Mouse (Mus musculus) left cerebral cortex, postnatal 36 days (tissue): ENCODE measurements around the gene Tmprss3. TPM values are rescaled to one million over a fixed set of nuclear protein-coding genes. Genes with fewer than 3 reads are reported as not detected.

Experiments used
- DNase-seq, 2 experiments: peaks; one replicate each; pipeline ENCODE4 v3.0.0; 2021 to 2022; ENCODE audit warnings: low spot score in 2 of 2, mixed read lengths in 1 of 2
- intact Hi-C: fragments of 180-260 bp; cut with DNase I; formaldehyde crosslinking; loops from one replicate; pipeline ENCODE4 v1.15.1; 2025
- total RNA-seq, 2 experiments: library from RNA; stranded (reverse); gene quantifications; 2 replicates each; pipeline ENCODE4 v1.2.3; 2021

Tmprss3 gene
- not detected for total RNA-seq

- no peak for DNase-seq
- intact Hi-C loops, result no loop called here
Observed at GRCm38 (mm10) chr17:31198877-31199276, at the start of gene Tmprss3. Gene Tmprss3, minus strand, starts transcription at chr17:31198977.

DNA sequence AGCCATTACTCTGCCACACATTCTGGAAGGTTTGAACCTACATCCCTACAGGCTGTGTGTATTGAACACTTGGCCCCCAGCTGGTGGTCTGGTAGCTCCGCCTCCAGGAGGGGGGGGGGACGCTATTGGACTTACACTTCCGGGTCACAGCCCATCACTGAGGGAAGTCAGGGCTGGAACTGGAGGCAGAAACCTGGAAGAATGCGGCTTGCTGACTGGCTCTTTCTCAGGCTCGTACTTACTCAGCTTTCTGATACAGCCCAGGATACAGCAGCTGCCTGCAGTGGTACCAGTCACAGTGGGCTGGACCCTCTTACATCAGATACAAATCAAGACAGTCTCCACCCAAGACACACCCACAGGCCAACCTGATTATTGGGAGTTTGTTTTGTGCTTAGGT lies 48.4 kb upstream of the Tmprss3 start:
- intact Hi-C loops, result no loop called here
- DNase-seq, result no peak

DNA sequence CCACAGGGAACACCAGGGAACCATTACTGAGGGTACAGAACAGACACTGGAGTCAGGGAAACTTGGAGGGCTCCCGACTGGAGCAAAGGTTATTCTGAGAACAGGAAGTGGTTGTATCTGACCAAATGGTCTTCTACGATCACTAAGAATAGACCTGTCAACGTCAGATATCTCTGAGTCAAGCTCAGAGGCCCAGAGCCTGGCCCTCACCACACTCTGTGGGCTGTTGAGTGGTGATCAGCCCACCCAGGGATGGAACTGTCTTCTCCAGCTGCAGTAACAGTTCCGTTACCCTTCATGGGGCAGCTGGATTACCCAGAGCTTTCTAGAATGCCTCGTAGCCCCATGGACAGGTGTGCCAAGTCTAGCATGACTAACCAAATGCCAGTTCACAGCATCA lies 46.5 kb upstream of the Tmprss3 start:
- DNase-seq, result no peak
- intact Hi-C loops, result no loop called here

- no peak for DNase-seq
- intact Hi-C loops, result loop anchor here (5.0 kb wide), 1 partner anchor 230 kb away; no protein-coding TSS in a partner anchor
Observed at GRCm38 (mm10) chr17:31242764-31243163, 44.0 kb upstream of the Tmprss3 start.

- intact Hi-C loops, result loop anchor here (5.0 kb wide), 1 partner anchor 229 kb away; no protein-coding TSS in a partner anchor
- DNase-seq, result no peak
Observed at GRCm38 (mm10) chr17:31241156-31241555, 42.4 kb upstream of the Tmprss3 start.

GRCm38 (mm10) chr17:31238234-31239020 lies 39.6 kb upstream of the Tmprss3 start:
- intact Hi-C loops, result no loop called here
- DNase-seq, result no peak

DNA sequence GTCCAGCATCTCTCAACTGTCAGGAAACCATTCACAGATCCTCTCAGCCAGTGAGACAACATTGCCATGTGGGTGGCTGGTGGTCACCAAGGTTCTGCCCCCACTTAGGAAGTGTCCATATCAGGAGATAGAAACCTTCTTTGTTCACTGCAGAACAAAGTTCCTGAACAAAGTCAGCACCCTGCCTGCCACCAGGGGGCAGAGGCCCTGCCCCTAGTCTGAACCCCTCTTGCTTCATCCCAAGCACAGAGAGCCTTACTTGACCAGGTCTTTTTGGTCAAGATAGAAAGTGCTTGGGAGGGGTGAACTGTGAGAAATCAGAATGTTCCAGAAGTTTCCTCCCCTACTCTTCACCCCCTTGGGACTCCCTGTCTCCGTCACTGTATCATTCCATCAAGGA lies 37.1 kb upstream of the Tmprss3 start:
- intact Hi-C loops, result no loop called here
- DNase-seq, result no peak

- DNase-seq, result no peak
- intact Hi-C loops, result no loop called here
Observed at GRCm38 (mm10) chr17:31232251-31233010, 33.7 kb upstream of the Tmprss3 start.

DNA sequence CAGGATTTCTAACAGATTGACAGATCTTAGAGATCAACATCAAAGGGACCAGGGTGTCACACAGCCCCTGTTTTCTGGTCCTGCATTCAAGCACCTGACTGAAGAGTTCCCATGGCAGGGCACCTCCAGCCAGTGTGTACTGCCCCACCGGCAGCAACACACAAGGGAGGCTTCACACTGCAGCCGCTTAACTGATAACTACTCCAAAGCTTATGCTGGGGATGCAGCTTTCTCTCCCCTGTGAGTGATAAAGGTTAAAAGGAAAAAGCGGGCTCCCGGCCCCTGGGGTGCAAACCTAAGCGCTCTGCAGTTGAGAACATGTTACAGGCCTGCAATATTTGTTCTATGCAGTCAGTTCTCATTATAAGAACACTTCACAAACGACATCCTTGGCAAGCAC lies 33.0 kb upstream of the Tmprss3 start:
- intact Hi-C loops, result no loop called here
- DNase-seq, result no peak

- intact Hi-C loops, result no loop called here
- DNase-seq, result no peak
Observed at GRCm38 (mm10) chr17:31226931-31227330, 28.2 kb upstream of the Tmprss3 start.

GRCm38 (mm10) chr17:31226368-31226767 lies 27.6 kb upstream of the Tmprss3 start:
- DNase-seq, result peak in 1 of 2 experiments; percentile 13
- intact Hi-C loops, result no loop called here

DNA sequence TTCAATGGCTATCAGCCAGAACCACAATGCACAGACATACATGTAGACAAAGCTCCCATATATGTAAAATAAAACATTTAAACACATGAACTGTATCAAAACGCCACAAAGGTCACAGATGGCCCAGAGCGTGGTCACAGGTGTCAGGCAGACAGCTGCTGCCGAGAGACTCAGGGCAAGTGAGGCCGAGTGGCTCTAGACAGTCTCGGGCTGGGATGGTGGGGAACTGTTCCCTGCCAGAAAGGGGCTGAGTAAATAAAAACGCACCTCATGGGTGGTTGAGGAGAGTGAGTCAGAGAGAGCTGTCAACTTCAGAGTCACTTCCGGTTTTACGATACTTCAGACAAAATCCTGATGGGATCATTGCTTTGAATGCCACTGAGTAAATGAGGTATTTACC lies 25.8 kb upstream of the Tmprss3 start:
- intact Hi-C loops, result no loop called here
- DNase-seq, result no peak

- intact Hi-C loops, result no loop called here
- DNase-seq, result no peak
Observed at GRCm38 (mm10) chr17:31223835-31224234, 25.1 kb upstream of the Tmprss3 start.

DNA sequence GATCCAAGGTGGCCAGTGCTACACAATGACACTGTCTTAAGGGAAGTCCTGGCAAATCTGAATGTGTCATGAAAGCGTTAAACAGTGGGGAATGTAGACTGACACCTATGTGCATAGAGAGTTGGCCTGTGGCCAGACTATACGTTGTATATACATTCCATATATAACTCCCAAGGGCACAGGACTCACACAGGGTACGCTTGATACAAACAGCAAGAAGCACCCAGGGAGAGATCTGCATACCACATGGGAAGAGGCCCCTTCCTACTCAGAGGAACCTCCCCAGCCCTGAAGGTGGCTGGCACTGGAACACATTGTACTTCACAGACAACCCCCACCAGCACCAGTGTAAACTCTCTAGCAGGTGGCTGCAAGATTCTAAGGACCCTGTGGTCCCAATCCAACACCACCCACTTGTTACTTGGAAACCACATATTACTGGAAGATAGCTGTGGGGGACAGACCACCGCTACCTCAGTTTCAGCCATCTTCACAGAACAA lies 24.1 kb upstream of the Tmprss3 start:
- intact Hi-C loops, result no loop called here
- no peak for DNase-seq

DNA sequence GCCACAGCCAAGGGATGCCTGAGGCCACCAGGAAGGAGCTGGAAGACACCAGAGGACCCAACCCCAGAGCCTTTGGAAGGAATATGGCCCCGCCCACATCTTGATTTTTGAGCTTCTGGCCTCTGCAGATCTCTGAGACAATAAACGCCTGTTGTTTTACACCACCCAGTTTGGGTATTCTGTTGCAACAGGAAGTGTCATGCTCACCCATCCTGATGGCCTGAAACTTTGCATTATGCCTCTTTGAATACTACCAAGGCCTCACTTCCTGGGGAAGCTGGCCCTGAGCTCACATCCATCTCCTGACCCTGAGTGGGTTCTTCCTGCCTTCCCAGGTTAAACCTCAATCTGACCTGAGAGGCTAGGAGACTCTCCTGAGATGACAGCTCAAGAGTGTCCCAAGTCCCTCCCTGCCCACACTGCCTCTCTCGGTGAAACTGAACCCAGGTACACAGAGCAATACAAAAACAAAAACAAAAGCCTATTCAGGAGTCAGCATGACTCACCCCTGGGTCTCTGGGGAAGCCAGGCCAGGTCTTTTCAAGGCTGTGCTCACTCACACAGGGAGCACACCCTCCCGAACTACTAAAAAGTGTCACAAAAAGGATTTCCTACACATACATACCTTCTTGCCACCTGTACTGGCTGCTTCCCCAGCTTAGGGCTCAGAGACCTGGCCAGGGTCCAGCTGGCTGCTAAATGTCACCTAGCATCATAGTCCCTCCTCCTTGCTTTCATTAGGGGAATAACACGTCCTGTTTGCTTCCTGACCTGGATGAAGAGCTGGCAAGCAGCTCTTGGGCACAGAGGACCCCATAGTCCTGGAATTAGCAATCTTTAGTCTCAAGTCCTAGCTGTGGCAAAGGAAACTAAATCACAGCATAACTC lies 17.5 kb upstream of the Tmprss3 start:
- DNase-seq, result no peak
- intact Hi-C loops, result no loop called here

DNA sequence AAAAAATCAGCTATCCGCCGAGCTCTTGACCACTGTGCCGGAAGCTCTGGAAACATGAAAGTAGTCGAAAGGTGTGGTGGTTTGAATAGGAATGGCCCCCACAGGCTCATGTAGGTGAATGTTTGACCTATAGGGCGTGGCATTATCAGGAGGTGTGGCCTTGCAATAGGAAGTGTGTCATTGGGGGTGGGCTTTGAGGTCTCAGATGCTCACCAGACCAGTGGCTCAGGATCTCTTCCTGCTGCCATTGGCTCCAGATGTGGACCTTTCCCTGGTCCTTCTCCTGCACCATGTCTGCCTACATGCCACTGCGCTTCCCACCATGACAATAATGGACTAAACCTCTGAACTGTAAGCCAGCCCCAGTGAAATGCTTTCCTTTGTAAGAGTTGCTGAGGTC lies 13.1 kb upstream of the Tmprss3 start:
- no peak for DNase-seq
- intact Hi-C loops, result no loop called here

GRCm38 (mm10) chr17:31210299-31210698 lies 11.5 kb upstream of the Tmprss3 start:
- no peak for DNase-seq
- intact Hi-C loops, result no loop called here

GRCm38 (mm10) chr17:31209376-31209930 lies 10.7 kb upstream of the Tmprss3 start:
- DNase-seq, result no peak
- intact Hi-C loops, result no loop called here

DNA sequence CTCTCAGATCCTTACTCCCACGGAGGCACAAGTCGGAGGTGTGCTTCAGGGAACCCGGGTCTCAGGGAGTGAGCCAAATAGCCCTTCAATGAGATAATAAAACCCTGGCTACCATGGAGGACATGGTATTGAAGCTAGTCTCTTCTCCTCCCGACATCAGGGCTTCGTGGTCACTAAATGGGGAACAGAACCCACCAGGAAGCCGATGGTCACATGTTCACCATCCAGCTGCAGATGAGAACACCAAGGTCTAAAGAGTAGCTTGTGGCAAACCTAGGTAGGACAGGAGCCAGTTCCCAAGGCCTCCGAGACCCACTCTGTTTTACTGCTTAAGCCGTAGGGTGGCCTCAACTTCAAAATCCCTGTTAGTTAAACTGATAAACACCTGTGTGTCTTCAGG lies 9.9 kb upstream of the Tmprss3 start:
- intact Hi-C loops, result no loop called here
- no peak for DNase-seq
